Mouse (Mus musculus) ovary, postnatal 14 days (tissue): ENCODE results near the gene Zfp385a.

Source experiments
- DNase-seq: peaks from one replicate; pipeline ENCODE4 v3.0.0; 2022; ENCODE audit warnings: low spot score

The Zfp385a gene

GRCm38 (mm10) chr15:103362950-103363349, 23.1 kb upstream of the Zfp385a start:
- DNase-seq = no peak

GRCm38 (mm10) chr15:103362333-103362732, 22.4 kb upstream of the Zfp385a start:
- DNase-seq = no peak

GRCm38 (mm10) chr15:103361269-103361668, 21.4 kb upstream of the Zfp385a start:
- no peak for DNase-seq

GRCm38 (mm10) chr15:103359869-103360602, 20.1 kb upstream of the Zfp385a start:
- DNase-seq = no peak

- no peak for DNase-seq
Measured at GRCm38 (mm10) chr15:103359122-103359510, 19.2 kb upstream of the Zfp385a start.

- no peak for DNase-seq
Measured at GRCm38 (mm10) chr15:103358278-103359121, 18.6 kb upstream of the Zfp385a start.

- no peak for DNase-seq
Measured at GRCm38 (mm10) chr15:103357817-103358216, 17.9 kb upstream of the Zfp385a start.

GRCm38 (mm10) chr15:103356130-103356529, 16.2 kb upstream of the Zfp385a start:
- DNase-seq = no peak

- DNase-seq = no peak
Measured at GRCm38 (mm10) chr15:103355420-103355819, 15.5 kb upstream of the Zfp385a start.

- DNase-seq = no peak
Measured at GRCm38 (mm10) chr15:103354690-103355089, 14.8 kb upstream of the Zfp385a start.

GRCm38 (mm10) chr15:103353511-103354256, 13.8 kb upstream of the Zfp385a start:
- DNase-seq = no peak

- no peak for DNase-seq
Measured at GRCm38 (mm10) chr15:103352856-103353255, 13.0 kb upstream of the Zfp385a start.

- no peak for DNase-seq
Measured at GRCm38 (mm10) chr15:103347275-103347684, 7.4 kb upstream of the Zfp385a start.

- no peak for DNase-seq
Measured at GRCm38 (mm10) chr15:103345789-103346188, 5.9 kb upstream of the Zfp385a start.

GRCm38 (mm10) chr15:103343556-103343955, 3.7 kb upstream of the Zfp385a start:
- DNase-seq = no peak

- DNase-seq = no peak
Measured at GRCm38 (mm10) chr15:103343008-103343407, 3.1 kb upstream of the Zfp385a start.

- peak; percentile 76 for DNase-seq
Measured at GRCm38 (mm10) chr15:103342415-103342814, 2.5 kb upstream of the Zfp385a start.

- no peak for DNase-seq
Measured at GRCm38 (mm10) chr15:103341547-103341946, 1.7 kb upstream of the Zfp385a start.

GRCm38 (mm10) chr15:103340786-103341185, 893 bp upstream of the Zfp385a start:
- no peak for DNase-seq

- no peak for DNase-seq
Measured at GRCm38 (mm10) chr15:103339166-103339960, 530 bp downstream of the Zfp385a start.

- DNase-seq = no peak
Measured at GRCm38 (mm10) chr15:103338829-103339165, 1.1 kb downstream of the Zfp385a start.
